Mouse (Mus musculus): Measurements from ENCODE around the gene Sdhaf1. TPM values are rescaled to one million over a fixed set of nuclear protein-coding genes. Genes with fewer than 3 reads are reported as not detected.

Gene Sdhaf1
- polyA plus RNA-seq, 1 experiment from 2014 or later, result 23.6 TPM

DNA sequence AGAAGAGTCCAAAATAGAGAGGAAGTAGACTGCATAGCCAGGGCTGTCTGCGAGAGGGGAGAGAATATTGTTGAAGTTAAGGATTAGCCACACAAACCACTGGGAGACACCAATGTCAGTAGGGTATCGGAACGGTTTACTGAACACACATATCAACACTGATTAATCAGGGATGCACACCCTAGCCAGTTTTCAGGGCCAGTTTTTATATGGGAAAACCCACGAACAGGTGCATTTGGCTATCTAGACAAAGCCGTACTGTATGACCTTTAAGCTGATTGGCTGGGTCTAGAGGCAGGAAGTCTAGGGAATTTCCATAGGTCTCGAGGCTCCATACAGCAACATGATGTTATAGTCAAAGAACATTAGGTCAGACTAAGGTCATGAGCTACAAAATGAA, 830 bp downstream of the Sdhaf1 start:
- H3K36me3 ChIP-seq, result no peaks in the 10 kb centered on the region
- peak; percentile 10; the same call in 1 of the 2 replicates for ATAC-seq
- H3K9me3 ChIP-seq, result no peaks in the 10 kb centered on the region
- H3K9ac ChIP-seq (replicated peaks), result peak overlapping the region; percentile 44; the same call in 1 of the 2 replicates
- 38% methylated on average over 6 of the region's 6 CpGs for WGBS
- H3K4me2 ChIP-seq (replicated peaks), result peak overlapping the region; percentile 87
- peak overlapping the region; percentile 80 for H3K27ac ChIP-seq
- H3K27me3 ChIP-seq, result peaks cover 12% of the 10 kb centered on the region; the same call in 1 of the 2 replicates
- peak overlapping the region; percentile 81 for H3K4me3 ChIP-seq (replicated peaks)
- peaks cover 18% of the 10 kb centered on the region for H3K4me1 ChIP-seq (replicated peaks)

DNA sequence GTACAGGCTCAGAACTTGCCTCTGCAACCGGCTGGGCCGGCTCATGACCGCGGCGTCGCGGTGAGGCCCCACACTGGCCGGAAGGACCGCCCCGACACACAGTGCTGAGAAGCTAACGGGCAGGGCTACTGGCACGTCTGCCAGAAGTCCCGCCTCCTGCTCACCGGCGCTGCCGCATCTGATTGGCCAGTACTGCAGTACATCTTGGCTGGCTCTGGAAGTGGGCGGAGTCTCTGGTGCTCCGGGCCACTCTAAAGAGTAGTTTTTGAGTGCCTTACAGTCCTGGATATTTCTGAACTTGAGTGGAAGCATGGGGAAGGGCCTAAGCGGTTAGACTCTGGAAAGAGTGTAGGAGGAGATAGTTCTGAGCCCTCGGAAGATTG, 1.4 kb downstream of the Sdhaf1 start:
- peak; percentile 99 for ATAC-seq
- H3K27ac ChIP-seq, result peak overlapping the region; percentile 80
- WGBS, result under 1% methylated on average over 20 of the region's 20 CpGs

DNA sequence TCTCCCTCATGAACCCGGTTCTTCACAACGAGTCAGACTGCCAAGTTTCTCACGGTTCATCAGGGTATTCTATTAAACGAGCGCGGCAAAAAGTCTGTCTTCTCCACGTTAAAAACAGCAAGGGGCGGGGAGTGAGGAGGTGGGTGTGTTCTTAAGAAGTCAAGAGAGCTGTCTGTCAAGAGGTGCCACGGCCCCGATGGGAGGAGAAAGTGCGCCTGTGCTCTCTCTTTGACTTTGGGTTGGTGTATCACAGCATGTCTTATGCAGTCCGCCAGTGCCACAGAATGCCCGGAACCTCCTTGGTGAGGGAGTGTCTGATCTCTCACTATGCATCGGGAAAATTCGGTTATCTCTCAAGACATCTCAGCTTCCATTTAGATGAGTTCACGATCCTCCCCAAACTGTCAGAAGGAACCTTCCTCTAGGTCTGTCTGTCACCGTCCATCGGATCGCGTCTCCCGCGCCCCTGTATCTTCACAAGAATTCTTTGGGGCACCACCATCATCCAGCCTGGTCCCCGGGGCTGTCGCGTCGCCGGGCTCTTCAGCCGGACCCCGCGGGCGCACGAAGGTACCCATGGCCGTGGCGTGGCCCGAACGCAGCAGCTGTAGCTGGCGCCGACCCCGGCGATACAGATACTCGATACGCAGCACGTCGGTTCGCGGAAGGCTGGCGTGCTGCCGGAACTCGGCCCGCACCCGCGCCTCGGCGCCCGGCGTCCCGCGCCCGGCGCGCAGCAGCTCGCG, 2.0 kb downstream of the Sdhaf1 start, which contains the start of gene E130208F15Rik:
TSS of gene E130208F15Rik (plus strand) at position 202 of the 746 bp plus-strand sequence.
- Histone ChIP-seq H3K4me2 (replicated peaks) (peak within 1 kb of the TSS; percentile 87), H3K27me3 (0 out of 2 replicates have a peak, but pooled peaks cover 9% of the 10 kb centered on the region), H3K36me3 (no peaks in the 10 kb centered on the region), H3K9ac (replicated peaks) (peak within 1 kb of the TSS; percentile 89), H3K27ac (peak within 1 kb of the TSS; percentile 80), H3K9me3 (no peaks in the 10 kb centered on the region), H3K4me1 (replicated peaks) (peaks cover 18% of the 10 kb centered on the region), H3K4me3 (replicated peaks) (peak within 1 kb of the TSS; percentile 81)
- ATAC-seq, result peak; percentile 85
- WGBS, result under 1% methylated on average over 63 of the region's 63 CpGs

More for the DNA sequence above, 1.4 kb downstream of the Sdhaf1 start:
- peaks cover 12% of the 10 kb centered on the region; the same call in 1 of the 2 replicates for H3K27me3 ChIP-seq
- peak overlapping the region; percentile 81 for H3K4me3 ChIP-seq (replicated peaks)
- peaks cover 18% of the 10 kb centered on the region for H3K4me1 ChIP-seq (replicated peaks)
- peak overlapping the region; percentile 89 for H3K9ac ChIP-seq (replicated peaks)
- no peaks in the 10 kb centered on the region for H3K9me3 ChIP-seq
- H3K4me2 ChIP-seq (replicated peaks), result peak overlapping the region; percentile 87
- no peaks in the 10 kb centered on the region for H3K36me3 ChIP-seq

DNA sequence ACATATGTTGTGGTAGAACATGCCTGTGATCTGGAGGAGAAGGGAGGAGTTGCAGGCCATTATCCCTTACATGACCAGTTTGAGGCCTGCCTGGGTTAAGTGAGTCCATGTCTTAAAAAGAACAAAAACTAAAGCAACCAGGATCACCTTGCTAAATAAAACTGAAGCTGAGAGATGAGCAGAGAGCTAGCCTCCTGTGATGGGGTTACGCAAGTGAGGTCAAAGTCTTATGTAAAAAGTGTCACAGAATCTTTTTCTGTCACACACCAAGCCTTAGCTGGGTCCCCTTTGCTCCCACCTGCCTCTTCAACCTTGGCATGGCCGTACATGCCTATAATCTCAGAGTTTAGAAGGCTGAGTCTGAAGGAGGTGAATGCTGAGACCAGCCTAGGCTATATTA, 2.7 kb downstream of the Sdhaf1 start:
- 0 out of 2 replicates have a peak, but pooled peaks cover 9% of the 10 kb centered on the region for H3K27me3 ChIP-seq
- H3K27ac ChIP-seq, result no peak overlapping the region
- no peaks in the 10 kb centered on the region for H3K9me3 ChIP-seq
- 78% methylated on average over 2 of the region's 2 CpGs for WGBS
- H3K4me2 ChIP-seq (replicated peaks), result peak overlapping the region; percentile 87
- no peaks in the 10 kb centered on the region for H3K36me3 ChIP-seq
- H3K9ac ChIP-seq (replicated peaks), result peak overlapping the region; percentile 89; the same call in 1 of the 2 replicates
- peaks cover 18% of the 10 kb centered on the region for H3K4me1 ChIP-seq (replicated peaks)
- ATAC-seq, result no peak
- peak overlapping the region; percentile 81 for H3K4me3 ChIP-seq (replicated peaks)

DNA sequence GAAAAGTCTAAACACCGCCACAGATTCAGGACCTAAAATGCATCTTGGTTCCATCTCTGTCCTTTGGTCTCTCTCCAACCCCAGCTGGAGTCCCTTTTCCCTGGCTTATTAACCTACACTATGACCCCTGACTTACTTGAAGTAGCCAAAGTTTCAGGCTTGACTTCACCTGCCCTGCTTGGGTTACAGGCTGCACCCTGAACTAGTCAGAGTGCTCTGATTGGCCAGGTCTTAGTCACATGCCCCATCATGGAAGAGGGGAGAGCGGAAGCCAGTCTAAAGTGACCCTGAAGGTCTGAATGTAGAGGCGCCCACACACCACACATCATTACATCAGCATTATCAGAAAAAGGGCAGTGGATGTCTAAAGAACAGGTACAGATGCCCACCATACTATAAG, 5.6 kb downstream of the Sdhaf1 start:
- ATAC-seq, result no peak
- 95% methylated on average over 3 of the region's 3 CpGs for WGBS
- Histone ChIP-seq H3K9me3 (no peaks in the 10 kb centered on the region), H3K27me3 (no peaks in the 10 kb centered on the region), H3K36me3 (peaks cover 5% of the 10 kb centered on the region; the same call in 1 of the 2 replicates), H3K4me3 (replicated peaks) (no peak overlapping the region), H3K27ac (no peak overlapping the region), H3K4me2 (replicated peaks) (no peak overlapping the region), H3K9ac (replicated peaks) (no peak overlapping the region), H3K4me1 (replicated peaks) (peaks cover 22% of the 10 kb centered on the region)

DNA sequence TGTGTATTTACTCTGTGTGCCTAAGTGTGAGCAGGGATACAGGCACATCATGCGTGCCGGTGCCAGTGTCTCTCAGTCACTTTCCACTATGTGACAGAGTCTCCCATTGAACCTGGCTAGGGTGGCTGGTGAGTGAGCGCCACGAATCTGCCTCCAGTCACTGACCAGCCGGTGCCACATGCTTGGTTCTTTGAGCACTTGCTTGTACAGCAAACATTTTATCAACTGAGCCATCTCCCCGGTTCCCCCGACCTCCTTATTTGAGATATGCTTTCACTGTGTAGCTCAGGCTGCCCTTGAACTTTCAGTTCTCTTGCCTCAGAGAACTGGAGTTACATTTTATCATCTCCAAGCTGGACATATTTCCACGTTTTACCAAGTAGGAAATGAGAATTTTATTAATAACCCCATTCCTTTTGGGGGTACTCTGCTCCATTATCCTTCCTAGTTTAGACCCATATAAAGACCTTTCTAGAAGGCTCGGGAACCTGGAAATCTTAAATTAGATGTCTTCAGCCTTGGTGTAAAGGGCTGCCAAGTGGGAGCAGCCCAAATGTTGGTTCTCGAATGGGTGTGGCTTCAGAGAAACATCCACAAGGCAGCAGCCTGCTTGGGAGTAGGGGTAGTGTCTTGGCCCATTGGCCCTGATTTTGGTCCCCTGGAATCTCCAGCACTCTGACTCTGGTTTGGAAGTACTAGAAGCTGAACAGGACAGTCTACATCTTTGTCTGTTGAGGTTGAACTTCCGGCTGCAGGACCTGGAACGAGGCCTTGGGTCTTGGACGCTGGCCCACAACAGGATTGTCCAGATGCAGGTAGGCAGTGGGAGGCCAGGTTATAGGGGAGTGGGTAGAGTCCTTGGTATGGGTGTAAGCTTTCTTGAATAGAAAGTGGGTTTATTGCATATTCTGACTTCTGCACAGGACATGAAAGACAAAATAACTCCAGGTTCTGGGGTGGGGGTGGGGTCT, 7.9 kb downstream of the Sdhaf1 start:
- no peak for ATAC-seq
- 81% methylated on average over 13 of the region's 13 CpGs for WGBS

DNA sequence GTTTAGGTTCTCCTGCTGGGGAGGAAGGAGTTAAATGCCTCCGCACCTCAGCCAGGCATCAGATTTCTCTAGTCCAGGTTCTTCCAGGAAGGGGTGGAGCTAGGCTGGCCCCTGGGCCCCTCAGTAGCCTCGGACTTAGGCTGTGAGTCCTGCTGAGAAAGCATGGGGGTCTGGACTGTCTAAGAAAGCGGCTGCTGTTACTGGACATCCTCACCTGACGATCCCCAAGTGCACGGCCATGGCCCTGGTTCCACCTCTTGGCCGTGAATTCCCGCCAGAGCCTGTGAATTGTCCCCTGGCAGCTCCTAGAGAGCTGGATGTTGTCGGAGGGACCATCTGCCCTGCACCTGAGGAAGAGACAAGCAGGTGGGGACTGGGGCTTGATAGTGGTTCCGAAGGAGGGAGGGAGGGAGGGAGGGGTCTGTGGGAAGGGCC, 9.0 kb downstream of the Sdhaf1 start, which contains the start of gene Syne4:
TSS of gene Syne4 (plus strand) at position 87 of the 435 bp plus-strand sequence.
- peaks cover 13% of the 10 kb centered on the region for H3K4me1 ChIP-seq (replicated peaks)
- no peak for ATAC-seq
- H3K4me2 ChIP-seq (replicated peaks), result peak within 1 kb of the TSS; percentile 7; the same call in 1 of the 2 replicates
- peak within 1 kb of the TSS; percentile 32; the same call in 1 of the 2 replicates for H3K9ac ChIP-seq (replicated peaks)
- H3K27ac ChIP-seq, result no peak within 1 kb of the TSS
- no peaks in the 10 kb centered on the region for H3K9me3 ChIP-seq
- H3K27me3 ChIP-seq, result no peaks in the 10 kb centered on the region
- WGBS, result 3% methylated on average over 9 of the region's 9 CpGs
- H3K4me3 ChIP-seq (replicated peaks), result no peak within 1 kb of the TSS
- H3K36me3 ChIP-seq, result peaks cover 25% of the 10 kb centered on the region

More for the DNA sequence above, 7.9 kb downstream of the Sdhaf1 start:
- Histone ChIP-seq H3K36me3 (peaks cover 25% of the 10 kb centered on the region), H3K9ac (replicated peaks) (no peak overlapping the region), H3K4me2 (replicated peaks) (no peak overlapping the region), H3K4me3 (replicated peaks) (no peak overlapping the region), H3K27me3 (no peaks in the 10 kb centered on the region), H3K9me3 (no peaks in the 10 kb centered on the region), H3K27ac (no peak overlapping the region), H3K4me1 (replicated peaks) (peaks cover 8% of the 10 kb centered on the region)

DNA sequence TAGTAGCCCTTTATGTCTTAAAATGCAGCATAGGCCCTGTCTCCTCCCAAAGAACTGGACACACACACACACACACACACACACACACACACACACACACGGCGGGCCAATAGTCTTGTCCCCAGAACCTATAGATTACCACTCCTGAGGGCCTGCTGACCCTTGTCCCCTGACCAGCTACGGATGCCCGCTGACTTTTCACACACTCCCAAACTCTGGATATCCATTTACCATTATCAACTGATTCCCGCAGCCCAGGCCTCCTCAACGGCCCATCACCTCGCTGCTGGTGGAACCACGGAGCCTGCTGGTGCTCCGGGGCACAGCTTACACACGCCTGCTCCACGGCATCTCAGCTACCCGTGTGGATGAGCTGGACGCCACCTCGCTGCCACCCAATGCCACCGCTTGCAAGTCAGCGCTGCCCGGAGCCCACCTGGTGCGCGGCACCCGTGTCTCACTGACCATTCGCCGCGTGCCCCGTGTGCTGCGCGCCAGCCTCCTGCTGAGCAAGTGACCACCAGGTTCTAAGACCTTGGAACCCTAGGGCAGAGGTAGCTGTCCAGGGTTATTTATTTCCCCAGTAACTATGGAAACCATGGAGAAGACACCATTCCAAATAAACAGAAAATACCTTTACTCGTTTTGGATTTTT, 9.9 kb downstream of the Sdhaf1 start:
- Histone ChIP-seq H3K27ac (no peak overlapping the region), H3K36me3 (peaks cover 25% of the 10 kb centered on the region), H3K27me3 (no peaks in the 10 kb centered on the region), H3K9me3 (no peaks in the 10 kb centered on the region), H3K4me2 (replicated peaks) (no peak overlapping the region), H3K4me3 (replicated peaks) (no peak overlapping the region), H3K4me1 (replicated peaks) (peaks cover 20% of the 10 kb centered on the region), H3K9ac (replicated peaks) (no peak overlapping the region)
- 53% methylated on average over 27 of the region's 27 CpGs for WGBS
- no peak for ATAC-seq

DNA sequence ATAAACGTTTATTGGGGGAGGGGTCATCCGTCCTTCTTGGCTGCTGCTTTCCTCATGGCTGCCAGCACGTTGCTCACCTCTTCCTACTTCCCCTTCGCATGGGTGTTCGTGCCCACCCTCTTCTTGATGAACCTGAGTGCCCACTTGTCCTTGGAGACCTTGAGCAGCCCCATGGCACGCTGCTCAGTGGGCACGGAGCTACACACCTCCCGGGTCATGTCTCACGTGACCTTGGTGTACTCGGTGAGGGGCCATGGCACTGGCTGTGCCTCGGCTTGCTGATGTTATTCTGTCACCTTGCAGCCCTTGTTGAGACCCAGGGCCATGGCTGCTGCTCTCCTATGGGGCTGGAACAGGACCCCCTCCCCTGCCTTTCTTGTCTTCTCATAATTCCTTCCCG, 13.6 kb downstream of the Sdhaf1 start:
- Histone ChIP-seq H3K27me3 (no peaks in the 10 kb centered on the region), H3K4me2 (replicated peaks) (peak overlapping the region; percentile 76; the same call in 1 of the 2 replicates), H3K4me1 (replicated peaks) (peaks cover 28% of the 10 kb centered on the region), H3K9me3 (no peaks in the 10 kb centered on the region), H3K9ac (replicated peaks) (0 out of 2 replicates have a peak overlapping the region, but pooled peaks have one; percentile 5), H3K4me3 (replicated peaks) (no peak overlapping the region), H3K27ac (no peak overlapping the region), H3K36me3 (peaks cover 47% of the 10 kb centered on the region)
- whole genome bisulfite sequencing, result 89% methylated on average over 12 of the region's 12 CpGs
- no peak for ATAC-seq

DNA sequence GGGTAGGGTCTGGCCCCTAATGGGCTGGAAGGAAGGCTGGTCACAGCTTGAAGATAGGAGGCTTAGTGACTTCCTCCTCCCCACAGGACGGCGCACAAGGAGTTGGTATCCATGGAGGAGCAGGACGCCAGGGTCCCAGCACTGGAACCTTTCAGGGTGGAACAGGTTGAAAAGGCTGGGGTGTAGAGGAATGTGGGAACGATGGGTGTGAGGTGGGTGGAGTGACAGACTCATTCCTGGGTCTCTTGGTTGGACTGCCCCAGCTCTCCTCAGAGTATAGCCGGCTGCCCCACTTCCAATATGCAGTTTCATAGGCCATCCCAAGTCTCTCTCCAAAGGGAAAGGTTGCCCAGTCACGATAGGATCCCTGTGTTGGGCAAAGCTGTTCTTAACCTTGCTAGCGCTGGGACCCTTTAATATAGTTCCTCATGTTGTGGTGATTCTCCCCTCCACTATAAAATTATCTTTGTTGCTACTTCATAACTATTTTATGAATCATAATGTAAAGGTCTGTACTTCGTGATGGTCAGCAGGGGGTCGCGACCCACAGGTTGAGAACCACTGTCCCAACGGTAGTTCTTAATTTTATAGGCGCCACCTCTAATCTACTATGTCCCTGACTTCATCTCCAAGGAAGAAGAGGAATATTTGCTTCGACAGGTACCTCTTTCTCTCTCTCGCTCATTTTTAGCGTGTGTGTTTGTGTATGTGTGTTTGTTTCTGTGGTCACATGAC, 14.1 kb downstream of the Sdhaf1 start:
- H3K27ac ChIP-seq, result no peak overlapping the region

More for the DNA sequence above, 14.1 kb downstream of the Sdhaf1 start:
- Histone ChIP-seq H3K9ac (replicated peaks) (peak overlapping the region; percentile 82), H3K36me3 (peaks cover 50% of the 10 kb centered on the region), H3K4me2 (replicated peaks) (peak overlapping the region; percentile 76), H3K27me3 (no peaks in the 10 kb centered on the region), H3K9me3 (no peaks in the 10 kb centered on the region), H3K4me3 (replicated peaks) (peak overlapping the region; percentile 77), H3K4me1 (replicated peaks) (peaks cover 25% of the 10 kb centered on the region)
- ATAC-seq, result no peak
- WGBS, result 69% methylated on average over 15 of the region's 15 CpGs

Measured in midbrain, embryonic 13.5 days (tissue).